Mouse (Mus musculus): ENCODE results near the gene Scarf1. TPM values are rescaled to one million over a fixed set of nuclear protein-coding genes. Genes with fewer than 3 reads are reported as not detected.
A peak's percentile ranks its signal among the peaks of the same experiment; 100 is the strongest.

Gene Scarf1
- polyA plus RNA-seq (2012; rRNA removed): 2.4 and 2.6 TPM in 2 replicates
- 1.1 and 2.0 TPM in 2 replicates for polyA plus RNA-seq (2014; fragmentation: Nextera tagmentation; extraction: Ambion mirVana)

- Histone ChIP-seq H3K36me3 (replicated peaks; ENCODE audit: control insufficient read depth, insufficient read depth, low read depth) (peaks cover 12% of the 10 kb centered on the region), H3K27me3 (ENCODE audit: control insufficient read depth, insufficient read depth, low read length) (no peaks in the 10 kb centered on the region), H3K9me3 (ENCODE audit: control insufficient read depth, low read length) (no peaks in the 10 kb centered on the region), H3K9ac (replicated peaks) (no peak within 1 kb of the TSS), H3K4me1 (replicated peaks; ENCODE audit: control insufficient read depth in 2 of 2, insufficient read depth in 2 of 2, low read length in 1 of 2) (peaks cover 6 to 7% of the 10 kb centered on the region in 2 experiments; a peak in 1 of 4 replicates), H3K27ac (no peak within 1 kb of the TSS), H3K4me3 (ENCODE audit: insufficient read depth in 1 of 2, low read depth in 2 of 2, low read length in 2 of 2) (peak within 1 kb of the TSS in 1 of 2 experiments; percentile 8; a peak in 1 of 4 replicates), H3K4me2 (ENCODE audit: low read depth) (no peak within 1 kb of the TSS)
- 38% methylated on average over 8 of the region's 8 CpGs for WGBS (ENCODE audit: insufficient replicate concordance)
- no peak for DNase-seq (ENCODE audit: low read depth in 3 of 3, low spot score in 3 of 3)
- no peak for ATAC-seq (ENCODE audit: insufficient read depth)
- TF ChIP-seq EP300 (IDR thresholded peaks at IDR 0.05; ENCODE audit: low read depth) (no peak), CTCF (IDR thresholded peaks at IDR 0.05; ENCODE audit: low read depth) (no peak)
Observed at GRCm38 (mm10) chr11:75513336-75513735, at the start of gene Scarf1. Scarf1 (plus strand) TSS chr11:75513540.

DNA sequence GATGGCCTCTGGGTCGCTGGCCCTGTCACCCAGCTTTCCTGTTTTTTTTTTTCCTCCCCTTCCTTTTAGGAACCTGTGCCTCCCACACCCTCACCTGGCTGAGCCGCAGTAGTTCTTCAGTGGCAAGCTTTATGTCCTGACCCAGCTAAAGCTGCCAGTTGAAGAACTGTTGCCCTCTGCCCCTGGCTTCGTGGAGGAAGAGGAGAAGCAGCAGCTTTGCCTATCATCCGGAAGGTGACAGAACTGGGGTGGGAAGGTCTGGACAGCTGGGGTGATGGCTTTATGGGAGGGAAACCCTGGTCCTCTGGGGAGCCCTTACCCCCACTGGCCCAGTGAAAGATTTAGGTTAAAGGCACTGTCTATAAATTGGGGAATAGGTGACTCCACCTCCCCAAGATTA, 49.7 kb upstream of the Scarf1 start:
- Histone ChIP-seq H3K4me3 (ENCODE audit: insufficient read depth in 1 of 2, low read depth in 2 of 2, low read length in 2 of 2) (peak overlapping the region; percentile 86 to 92), H3K9me3 (ENCODE audit: control insufficient read depth, low read length) (no peaks in the 10 kb centered on the region), H3K4me1 (replicated peaks; ENCODE audit: control insufficient read depth in 2 of 2, insufficient read depth in 2 of 2, low read length in 1 of 2) (peaks cover 43 to 50% of the 10 kb centered on the region in 2 experiments), H3K36me3 (replicated peaks; ENCODE audit: control insufficient read depth, insufficient read depth, low read depth) (peaks cover 27% of the 10 kb centered on the region), H3K4me2 (ENCODE audit: low read depth) (peak overlapping the region; percentile 97), H3K27me3 (ENCODE audit: control insufficient read depth, insufficient read depth, low read length) (no peaks in the 10 kb centered on the region), H3K9ac (replicated peaks) (peak overlapping the region; percentile 80), H3K27ac (peak overlapping the region; percentile 99)
- ATAC-seq (ENCODE audit: insufficient read depth) (no peak), DNase-seq (ENCODE audit: low read depth in 3 of 3, low spot score in 3 of 3) (no peak)
- TF ChIP-seq EP300 (IDR thresholded peaks at IDR 0.05; ENCODE audit: low read depth) (no peak), CTCF (IDR thresholded peaks at IDR 0.05; ENCODE audit: low read depth) (no peak)
- 74% methylated on average over 4 of the region's 4 CpGs for WGBS (ENCODE audit: insufficient replicate concordance)

DNA sequence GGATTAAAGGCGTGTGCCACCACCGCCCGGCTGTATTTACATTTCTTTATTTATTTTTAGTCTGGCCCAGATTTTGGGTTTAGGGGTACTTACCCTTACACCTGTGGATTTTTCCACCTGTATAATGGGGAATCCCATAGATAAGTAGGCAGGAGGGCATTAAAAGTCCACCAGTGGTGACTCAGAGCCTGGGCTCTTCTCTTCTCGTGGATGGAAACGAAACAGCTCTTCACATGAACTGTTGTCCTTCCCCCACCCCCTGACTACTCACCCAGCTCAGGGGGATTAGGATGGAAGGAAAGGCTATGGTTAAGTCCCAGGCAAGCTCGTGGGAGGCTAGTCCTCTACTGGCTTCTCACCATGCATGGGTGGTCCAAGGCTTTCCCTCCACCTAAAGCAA, 48.9 kb upstream of the Scarf1 start:
- no peak for DNase-seq (ENCODE audit: low read depth in 3 of 3, low spot score in 3 of 3)
- WGBS (ENCODE audit: insufficient replicate concordance): 87% methylated on average over 6 of the region's 6 CpGs
- no peak overlapping the region for H3K4me3 ChIP-seq (ENCODE audit: insufficient read depth in 1 of 2, low read depth in 2 of 2, low read length in 2 of 2)
- no peaks in the 10 kb centered on the region for H3K9me3 ChIP-seq (ENCODE audit: control insufficient read depth, low read length)
- ATAC-seq (ENCODE audit: insufficient read depth): no peak
- H3K4me1 ChIP-seq (replicated peaks; ENCODE audit: control insufficient read depth in 2 of 2, insufficient read depth in 2 of 2, low read length in 1 of 2): peaks cover 39 to 48% of the 10 kb centered on the region in 2 experiments
- H3K4me2 ChIP-seq (ENCODE audit: low read depth): no peak overlapping the region
- H3K36me3 ChIP-seq (replicated peaks; ENCODE audit: control insufficient read depth, insufficient read depth, low read depth): peaks cover 27% of the 10 kb centered on the region
- TF ChIP-seq CTCF (IDR thresholded peaks at IDR 0.05; ENCODE audit: low read depth) (no peak), EP300 (IDR thresholded peaks at IDR 0.05; ENCODE audit: low read depth) (no peak)
- H3K27ac ChIP-seq: no peak overlapping the region
- no peaks in the 10 kb centered on the region for H3K27me3 ChIP-seq (ENCODE audit: control insufficient read depth, insufficient read depth, low read length)
- H3K9ac ChIP-seq (replicated peaks): no peak overlapping the region

DNA sequence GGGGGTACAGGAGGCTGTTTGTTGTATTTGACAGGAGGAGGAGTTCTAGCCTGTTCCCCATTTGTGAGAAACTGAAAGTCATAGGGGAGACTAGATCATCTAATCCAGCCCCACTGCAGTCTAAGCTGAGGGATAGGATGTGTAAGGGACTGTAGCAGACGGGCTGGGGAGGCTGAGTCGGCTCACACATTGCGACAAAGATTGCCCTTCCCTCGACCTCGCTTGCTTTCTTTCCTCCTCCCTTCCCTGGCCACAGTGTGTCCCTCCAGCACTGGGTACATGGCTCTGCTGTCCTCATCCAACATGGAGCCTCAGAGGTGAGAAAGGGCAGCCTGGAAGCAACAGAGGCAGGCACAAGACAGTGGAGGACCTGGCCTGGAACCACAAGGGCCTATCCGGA, 48.3 kb upstream of the Scarf1 start:
- H3K27ac ChIP-seq: no peak overlapping the region
- H3K4me1 ChIP-seq (replicated peaks; ENCODE audit: control insufficient read depth in 2 of 2, insufficient read depth in 2 of 2, low read length in 1 of 2): peaks cover 33 to 41% of the 10 kb centered on the region in 2 experiments
- peaks cover 27% of the 10 kb centered on the region for H3K36me3 ChIP-seq (replicated peaks; ENCODE audit: control insufficient read depth, insufficient read depth, low read depth)
- WGBS (ENCODE audit: insufficient replicate concordance): 85% methylated on average over 6 of the region's 6 CpGs
- DNase-seq (ENCODE audit: low read depth in 3 of 3, low spot score in 3 of 3) (no peak), ATAC-seq (ENCODE audit: insufficient read depth) (no peak)
- TF ChIP-seq CTCF (IDR thresholded peaks at IDR 0.05; ENCODE audit: low read depth) (no peak), EP300 (IDR thresholded peaks at IDR 0.05; ENCODE audit: low read depth) (no peak)
- H3K27me3 ChIP-seq (ENCODE audit: control insufficient read depth, insufficient read depth, low read length): no peaks in the 10 kb centered on the region
- no peak overlapping the region for H3K4me3 ChIP-seq (ENCODE audit: insufficient read depth in 1 of 2, low read depth in 2 of 2, low read length in 2 of 2)
- no peak overlapping the region for H3K9ac ChIP-seq (replicated peaks)
- no peaks in the 10 kb centered on the region for H3K9me3 ChIP-seq (ENCODE audit: control insufficient read depth, low read length)
- H3K4me2 ChIP-seq (ENCODE audit: low read depth): no peak overlapping the region

DNA sequence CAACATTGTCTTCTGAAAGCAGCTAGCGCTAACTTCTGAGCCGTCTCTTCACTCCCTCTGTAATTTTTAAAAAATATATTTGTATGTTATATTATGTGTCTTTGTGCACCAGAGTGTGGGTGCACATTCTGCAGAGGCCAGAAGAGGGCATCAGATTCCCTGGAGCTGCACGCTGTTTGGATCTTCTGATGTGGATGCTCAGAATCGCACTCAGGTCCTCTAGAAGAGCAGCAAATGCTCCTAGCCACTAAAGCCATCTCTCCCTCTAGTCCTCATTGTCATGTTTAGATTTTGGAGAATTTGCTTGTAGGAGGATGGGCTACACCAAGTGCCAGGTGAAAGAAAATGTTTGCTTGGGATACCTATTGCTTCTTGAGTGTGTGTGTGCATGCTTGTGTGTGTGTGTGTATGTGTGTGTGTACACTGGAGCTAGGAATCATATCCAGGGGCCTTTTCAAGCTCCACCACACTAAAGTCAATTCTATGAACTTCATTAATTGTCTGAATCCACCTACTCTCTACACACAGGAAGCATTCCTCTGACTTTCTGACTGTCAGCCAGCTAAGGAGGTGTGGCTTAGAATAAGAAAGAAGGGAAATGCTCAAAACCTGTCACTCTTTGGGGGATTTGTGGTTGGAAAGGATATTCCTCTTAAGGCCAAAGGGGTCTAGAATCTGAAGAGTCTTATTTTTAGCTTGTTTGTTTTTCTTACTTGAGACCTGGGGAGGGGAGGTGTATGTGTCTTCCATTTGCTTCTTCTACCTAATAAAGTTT, 46.4 kb upstream of the Scarf1 start:
- 97% methylated on average over 4 of the region's 4 CpGs for WGBS (ENCODE audit: insufficient replicate concordance)
- H3K9ac ChIP-seq (replicated peaks): peak overlapping the region; percentile 62; the same call in 1 of the 2 replicates
- TF ChIP-seq CTCF (IDR thresholded peaks at IDR 0.05; ENCODE audit: low read depth) (peak; percentile 56), EP300 (IDR thresholded peaks at IDR 0.05; ENCODE audit: low read depth) (no peak)
- H3K36me3 ChIP-seq (replicated peaks; ENCODE audit: control insufficient read depth, insufficient read depth, low read depth): peaks cover 27% of the 10 kb centered on the region
- no peaks in the 10 kb centered on the region for H3K27me3 ChIP-seq (ENCODE audit: control insufficient read depth, insufficient read depth, low read length)
- no peak for ATAC-seq (ENCODE audit: insufficient read depth)
- H3K9me3 ChIP-seq (ENCODE audit: control insufficient read depth, low read length): no peaks in the 10 kb centered on the region
- no peak overlapping the region; a peak in 1 of 4 replicates for H3K4me3 ChIP-seq (ENCODE audit: insufficient read depth in 1 of 2, low read depth in 2 of 2, low read length in 2 of 2)
- DNase-seq (ENCODE audit: low read depth in 3 of 3, low spot score in 3 of 3): no peak
- peak overlapping the region; percentile 46 for H3K27ac ChIP-seq
- H3K4me1 ChIP-seq (replicated peaks; ENCODE audit: control insufficient read depth in 2 of 2, insufficient read depth in 2 of 2, low read length in 1 of 2): peaks cover 31 to 35% of the 10 kb centered on the region in 2 experiments
- peak overlapping the region; percentile 83 for H3K4me2 ChIP-seq (ENCODE audit: low read depth)

Measured in liver, embryonic 14.5 days (tissue).